26 mouse cellular contexts compared by ENCODE assay signal in the genomic region with DNA sequence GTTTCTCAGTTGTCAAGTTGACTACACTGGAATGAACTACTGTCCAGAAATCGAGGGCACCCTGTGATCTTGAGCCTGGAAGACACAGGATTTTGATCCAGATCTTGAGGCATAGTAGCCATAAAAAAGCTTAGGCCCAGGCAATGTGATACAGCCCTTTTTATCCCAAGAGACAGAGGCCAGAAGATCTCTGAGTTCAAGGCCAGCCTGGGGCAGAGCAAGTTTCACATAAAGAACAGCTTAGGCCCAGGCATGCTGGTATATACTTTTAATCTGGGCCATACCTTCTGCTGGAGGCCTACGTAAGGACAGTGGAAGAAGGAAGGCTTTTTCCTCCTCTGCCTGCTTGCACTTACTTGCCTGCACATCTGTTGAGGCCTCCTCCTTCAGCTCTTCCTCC. TPM values are rescaled to one million over a fixed set of nuclear protein-coding genes. Genes with fewer than 3 reads are reported as not detected.
DNase-seq lines count a peak whose midpoint lies in the region; ATAC-seq and TF ChIP-seq lines count a peak whose summit lies in the region.
"Had no signal": no experiment of that assay in that cellular context is flagged by ENCODE, and none has a peak within 500 bp of the region (broad histone marks: within the 10 kb centered on the region; RNA-seq: fewer than 3 reads in every experiment).

No protein-coding gene starts in this region.

- H3K79me2 ChIP-seq in liver, adult 2 months (ENCODE audit: control insufficient read depth, insufficient read depth, low read length) = peaks cover 9% of the 10 kb centered on the region; the same call in 1 of the 2 replicates

- H3K9me3 ChIP-seq in liver, embryonic 11.5 days (ENCODE audit: control insufficient read depth, low read length) = peaks cover 4% of the 10 kb centered on the region; the same call in 1 of the 2 replicates
- H3K9me3 ChIP-seq in intestine, embryonic 15.5 days = peaks cover 4% of the 10 kb centered on the region
- H3K9me3 ChIP-seq in intestine, embryonic 16.5 days (ENCODE audit: control insufficient read depth, low read length) = peaks cover 4% of the 10 kb centered on the region

- H3K4me3 ChIP-seq in liver, adult 2 months (ENCODE audit: insufficient read depth, low read depth, low read length) = no peak overlapping the region
- H3K4me3 ChIP-seq in liver, embryonic 11.5 days (ENCODE audit: low read depth, low read length) = no peak overlapping the region
- no peak overlapping the region for H3K4me3 ChIP-seq in intestine, embryonic 15.5 days (replicated peaks)
- H3K4me3 ChIP-seq in intestine, embryonic 16.5 days (ENCODE audit: low read length) = no peak overlapping the region
- no peak overlapping the region for H3K4me3 ChIP-seq in small intestine, adult 2 months (ENCODE audit: low read depth, low read length)
- H3K4me3 ChIP-seq: embryonic facial prominence, embryonic 10.5 days; embryonic facial prominence, embryonic 13.5 days; erythroblast, embryonic 14.5 days; forebrain, embryonic 12.5 days; forebrain, embryonic 15.5 days; heart, adult 2 months; hindbrain, embryonic 10.5 days; hindbrain, embryonic 13.5 days had no signal

- no peak overlapping the region for H3K4me2 ChIP-seq in liver, embryonic 11.5 days
- H3K4me2 ChIP-seq in intestine, embryonic 15.5 days (replicated peaks) = no peak overlapping the region
- no peak overlapping the region for H3K4me2 ChIP-seq in intestine, embryonic 16.5 days (ENCODE audit: low read depth, low read length)
- H3K4me2 ChIP-seq: embryonic facial prominence, embryonic 13.5 days; forebrain, embryonic 12.5 days; forebrain, embryonic 15.5 days; heart, embryonic 11.5 days; hindbrain, embryonic 13.5 days had no signal

- DNase-seq in liver, adult 2 months (ENCODE audit: extremely low read depth, low read depth, low spot score) = no peak
- no peak for DNase-seq in liver, embryonic 11.5 days (ENCODE audit: low spot score)
- no peak for DNase-seq in thymus, postnatal 14 days
- DNase-seq: adrenal gland, adult 2 months; adrenal gland, postnatal 14 days; cerebellum, adult 11-12 months; cerebellum, adult 8-10 months; cerebellum, postnatal 10 days; cerebellum, postnatal 36 days; embryo, embryonic 11 days; gastrocnemius, postnatal 10 days; heart, adult 2 months; heart, postnatal 36 days had no signal

- no peaks in the 10 kb centered on the region for H3K36me3 ChIP-seq in liver, adult 2 months (ENCODE audit: control insufficient read depth, insufficient read depth, low read length)
- peaks cover 2% of the 10 kb centered on the region; the same call in 1 of the 2 replicates for H3K36me3 ChIP-seq in liver, embryonic 11.5 days (ENCODE audit: control insufficient read depth, insufficient read depth, low read length)
- peaks cover 3% of the 10 kb centered on the region; the same call in 1 of the 2 replicates for H3K36me3 ChIP-seq in intestine, embryonic 15.5 days
- no peaks in the 10 kb centered on the region for H3K36me3 ChIP-seq in intestine, embryonic 16.5 days (ENCODE audit: control insufficient read depth, insufficient read depth, low read length)
- H3K36me3 ChIP-seq in small intestine, adult 2 months (ENCODE audit: control insufficient read depth, insufficient read depth, low read length) = no peaks in the 10 kb centered on the region
- H3K36me3 ChIP-seq: forebrain, embryonic 12.5 days had no signal

- no peak overlapping the region for H3K9ac ChIP-seq in liver, adult 2 months (ENCODE audit: low read depth, low read length)
- H3K9ac ChIP-seq in liver, embryonic 11.5 days (ENCODE audit: low read depth, low read length) = no peak overlapping the region
- H3K9ac ChIP-seq in intestine, embryonic 15.5 days = no peak overlapping the region
- no peak overlapping the region for H3K9ac ChIP-seq in intestine, embryonic 16.5 days (ENCODE audit: low read depth, low read length)
- H3K9ac ChIP-seq: embryonic facial prominence, embryonic 13.5 days; forebrain, embryonic 12.5 days; forebrain, embryonic 15.5 days; hindbrain, embryonic 13.5 days had no signal

- ATAC-seq in liver, embryonic 11.5 days (replicated peaks; ENCODE audit: low FRiP score) = no peak
- no peak for ATAC-seq in intestine, embryonic 15.5 days
- ATAC-seq in intestine, embryonic 16.5 days = no peak
- ATAC-seq: CD4-positive, CD25-positive, alpha-beta regulatory T cell, adult 4 months; forebrain, embryonic 15.5 days; hindbrain, embryonic 16.5 days had no signal

- no peak for TF ChIP-seq CTCF in liver, adult 2 months (IDR thresholded peaks at IDR 0.05; ENCODE audit: low read depth, low read length)
- TF ChIP-seq CTCF in small intestine, adult 2 months (IDR thresholded peaks at IDR 0.05; ENCODE audit: extremely low read depth, insufficient read length, insufficient replicate concordance, low read depth, low read length) = no peak

- WGBS in liver, adult 2 months = 87% methylated on average over 2 of the region's 2 CpGs
- WGBS in liver, embryonic 11.5 days = 63% methylated on average over 2 of the region's 2 CpGs
- WGBS in intestine, embryonic 15.5 days = 81% methylated on average over 2 of the region's 2 CpGs
- WGBS in intestine, embryonic 16.5 days = 74% methylated on average over 2 of the region's 2 CpGs
- WGBS in small intestine, adult 2 months = 85% methylated on average over 2 of the region's 2 CpGs

- H3K27ac ChIP-seq in liver, adult 2 months (replicated peaks; ENCODE audit: insufficient read depth, low read depth, low read length) = peak overlapping the region; percentile 31
- no peak overlapping the region for H3K27ac ChIP-seq in liver, embryonic 11.5 days (ENCODE audit: low read depth, low read length)
- H3K27ac ChIP-seq in intestine, embryonic 15.5 days = peak overlapping the region; percentile 86
- peak overlapping the region; percentile 91 for H3K27ac ChIP-seq in intestine, embryonic 16.5 days (ENCODE audit: low read length)
- H3K27ac ChIP-seq in small intestine, adult 2 months (ENCODE audit: insufficient read depth, low read depth, low read length) = peak overlapping the region; percentile 72
- H3K27ac ChIP-seq: embryonic facial prominence, embryonic 10.5 days; embryonic facial prominence, embryonic 13.5 days; forebrain, embryonic 15.5 days; heart, adult 2 months had no signal

- no peaks in the 10 kb centered on the region for H3K27me3 ChIP-seq in liver, adult 2 months (ENCODE audit: control insufficient read depth, insufficient read depth, low read length)
- no peaks in the 10 kb centered on the region for H3K27me3 ChIP-seq in liver, embryonic 11.5 days (replicated peaks; ENCODE audit: control insufficient read depth, insufficient read depth, low read length)
- H3K27me3 ChIP-seq in intestine, embryonic 15.5 days (replicated peaks) = no peaks in the 10 kb centered on the region
- H3K27me3 ChIP-seq in intestine, embryonic 16.5 days (replicated peaks; ENCODE audit: control insufficient read depth, insufficient read depth, low read length) = no peaks in the 10 kb centered on the region
- no peaks in the 10 kb centered on the region for H3K27me3 ChIP-seq in small intestine, adult 2 months (ENCODE audit: control insufficient read depth, insufficient read depth, low read length)
- H3K27me3 ChIP-seq: embryonic facial prominence, embryonic 13.5 days; forebrain, embryonic 12.5 days; forebrain, embryonic 15.5 days; hindbrain, embryonic 13.5 days had no signal

- no peak for TF ChIP-seq POLR2A in liver, adult 2 months (IDR thresholded peaks at IDR 0.05; ENCODE audit: extremely low read depth, insufficient read depth, low read length)
- no peak for TF ChIP-seq POLR2A in small intestine, adult 2 months (IDR thresholded peaks at IDR 0.05; ENCODE audit: low read depth, low read length)

- peaks cover 40% of the 10 kb centered on the region for H3K4me1 ChIP-seq in liver, adult 2 months (ENCODE audit: control insufficient read depth, insufficient read depth, low read length)
- peaks cover 8% of the 10 kb centered on the region for H3K4me1 ChIP-seq in liver, embryonic 11.5 days (replicated peaks; ENCODE audit: control insufficient read depth, insufficient read depth, low read length)
- H3K4me1 ChIP-seq in intestine, embryonic 15.5 days (replicated peaks) = peaks cover 8% of the 10 kb centered on the region; the same call in 1 of the 2 replicates
- H3K4me1 ChIP-seq in intestine, embryonic 16.5 days (ENCODE audit: control insufficient read depth, insufficient read depth, low read length) = peaks cover 17% of the 10 kb centered on the region
- peaks cover 31% of the 10 kb centered on the region for H3K4me1 ChIP-seq in small intestine, adult 2 months (ENCODE audit: control insufficient read depth, insufficient read depth, insufficient read length, low read length)
- H3K4me1 ChIP-seq: embryonic facial prominence, embryonic 13.5 days had no signal

RNA-seq across cellular contexts. Expression of a gene that starts 51.6 kb away (rescaled TPM):
- total RNA-seq in liver, adult 2 months (2014; rRNA removed) = 150 and 169 TPM in 2 replicates
- 168 and 227 TPM in 2 replicates for polyA plus RNA-seq in liver, adult 2 months (2012; rRNA removed)
- 25.6 and 29.2 TPM in 2 replicates for polyA plus RNA-seq in liver, embryonic 11.5 days (2014; fragmentation: Nextera tagmentation; extraction: Ambion mirVana)
- 72.4 and 74.1 TPM in 2 replicates for polyA plus RNA-seq in intestine, embryonic 15.5 days (2015; fragmentation: Nextera tagmentation; extraction: Ambion mirVana)
- 80.0 and 89.5 TPM in 2 replicates for polyA plus RNA-seq in intestine, embryonic 16.5 days (2015; fragmentation: Nextera tagmentation; extraction: Ambion mirVana)
- polyA plus RNA-seq in small intestine, adult 2 months (2012; rRNA removed) = 7.8 and 22.0 TPM in 2 replicates
